Mouse (Mus musculus): ENCODE data around the gene Fam3b. TPM values are rescaled to one million over a fixed set of nuclear protein-coding genes. Genes with fewer than 3 reads are reported as not detected.
A peak's percentile ranks its signal among the peaks of the same experiment; 100 is the strongest.

Fam3b gene
- polyA plus RNA-seq (2014; fragmentation: Nextera tagmentation; extraction: Ambion mirVana) = not detected in 2 replicates

DNA sequence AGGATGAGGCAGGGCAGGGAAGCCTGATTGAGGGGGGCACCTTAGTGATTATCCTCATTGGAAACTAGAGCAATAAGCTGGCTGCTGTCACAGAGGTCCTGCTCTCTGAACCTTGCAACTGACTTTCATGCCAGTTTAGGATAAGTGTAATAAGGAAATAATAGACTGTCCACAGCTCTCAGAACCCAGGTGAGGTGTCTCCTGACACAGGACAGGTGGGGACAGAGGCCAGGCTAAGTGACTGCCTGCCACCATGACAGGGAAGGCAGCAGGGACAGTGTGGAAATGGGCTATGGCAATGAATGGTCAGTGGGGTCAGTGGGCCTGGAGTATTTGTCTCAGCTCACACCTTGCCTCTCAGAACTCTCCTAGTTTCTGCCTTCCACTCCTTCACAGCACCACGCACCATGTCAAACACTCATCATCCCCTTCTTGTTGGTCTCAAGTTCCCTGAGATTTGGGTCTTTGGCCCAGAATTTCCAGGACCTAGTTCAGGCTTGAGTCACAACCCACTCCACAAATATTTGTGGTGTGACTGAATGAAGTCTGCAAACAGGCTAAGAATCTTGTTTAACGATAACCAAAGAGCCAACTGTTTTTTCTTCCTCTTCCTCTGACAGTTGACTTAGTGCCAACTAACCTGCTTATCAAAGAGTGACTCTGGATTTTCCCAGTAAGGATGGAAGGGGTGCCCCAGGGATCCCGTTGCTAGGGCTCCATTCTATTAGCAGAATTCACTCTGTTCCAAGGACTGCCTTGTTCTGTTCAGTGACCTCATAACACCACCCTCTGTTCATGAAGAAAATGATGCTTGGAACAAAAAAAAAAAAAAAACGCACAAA, at the start of gene Fam3b:
Gene Fam3b (minus strand): TSS at position 718 of the 842 bp plus-strand sequence.
- H3K4me2 ChIP-seq (ENCODE audit: low read depth, low read length) = no peak within 1 kb of the TSS
- WGBS = 74% methylated on average over 4 of the region's 4 CpGs
- H3K4me1 ChIP-seq (ENCODE audit: control insufficient read depth, insufficient read depth, low read length) = no peaks in the 10 kb centered on the region
- no peaks in the 10 kb centered on the region for H3K9me3 ChIP-seq (ENCODE audit: control insufficient read depth, low read length)
- H3K27me3 ChIP-seq (ENCODE audit: control insufficient read depth, insufficient read depth, low read length) = no peaks in the 10 kb centered on the region
- no peak within 1 kb of the TSS for H3K27ac ChIP-seq (ENCODE audit: low read depth, low read length)
- no peak within 1 kb of the TSS for H3K4me3 ChIP-seq (ENCODE audit: low read depth, low read length)
- H3K9ac ChIP-seq (replicated peaks; ENCODE audit: low read depth, low read length) = no peak within 1 kb of the TSS
- no peaks in the 10 kb centered on the region for H3K36me3 ChIP-seq (ENCODE audit: control insufficient read depth, insufficient read depth, low read length)
- ATAC-seq (ENCODE audit: low read depth) = no peak

DNA sequence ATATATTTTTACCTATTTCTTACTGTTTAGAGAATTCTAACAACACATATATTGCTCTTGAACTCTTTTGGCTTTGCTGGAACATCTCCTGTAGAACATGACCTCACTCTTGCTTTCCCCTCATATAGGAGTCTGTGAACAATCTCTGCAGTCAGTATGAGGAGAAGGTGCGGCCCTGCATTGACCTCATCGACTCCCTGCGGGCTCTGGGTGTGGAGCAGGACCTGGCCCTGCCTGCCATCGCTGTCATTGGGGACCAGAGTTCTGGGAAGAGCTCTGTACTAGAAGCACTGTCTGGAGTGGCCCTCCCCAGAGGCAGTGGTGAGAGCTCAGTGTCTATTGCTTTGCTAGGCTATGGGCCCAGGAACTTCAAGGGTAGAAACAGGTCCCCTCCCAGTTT, 29.7 kb upstream of the Fam3b start:
- no peak for ATAC-seq (ENCODE audit: low read depth)
- no peak overlapping the region for H3K27ac ChIP-seq (ENCODE audit: low read depth, low read length)
- no peaks in the 10 kb centered on the region for H3K9me3 ChIP-seq (ENCODE audit: control insufficient read depth, low read length)
- no peak overlapping the region for H3K9ac ChIP-seq (replicated peaks; ENCODE audit: low read depth, low read length)
- no peak overlapping the region for H3K4me3 ChIP-seq (ENCODE audit: low read depth, low read length)
- H3K27me3 ChIP-seq (ENCODE audit: control insufficient read depth, insufficient read depth, low read length) = no peaks in the 10 kb centered on the region
- WGBS = 84% methylated on average over 4 of the region's 4 CpGs
- no peaks in the 10 kb centered on the region for H3K4me1 ChIP-seq (ENCODE audit: control insufficient read depth, insufficient read depth, low read length)
- H3K4me2 ChIP-seq (ENCODE audit: low read depth, low read length) = no peak overlapping the region
- H3K36me3 ChIP-seq (ENCODE audit: control insufficient read depth, insufficient read depth, low read length) = no peaks in the 10 kb centered on the region

DNA sequence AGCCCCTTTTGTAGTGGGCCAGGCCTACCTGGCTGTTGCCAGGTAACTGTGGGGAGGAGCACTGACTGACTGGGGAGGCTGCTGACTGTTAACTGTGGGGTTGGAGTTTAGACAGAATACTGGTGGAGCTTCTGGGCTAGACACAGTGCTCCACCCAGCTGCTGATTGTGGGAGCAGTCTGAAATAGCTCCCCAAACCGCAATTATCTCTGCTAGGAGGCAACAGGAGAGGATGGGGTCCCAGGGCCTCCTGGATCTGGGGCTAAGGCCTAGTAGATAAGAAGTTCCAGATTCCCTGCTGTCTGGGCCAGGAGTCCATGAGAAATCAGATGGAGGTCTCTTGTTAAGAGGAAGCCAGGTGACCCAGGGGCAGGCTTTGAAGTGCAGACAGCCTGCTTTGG, 22.2 kb upstream of the Fam3b start:
- H3K4me1 ChIP-seq (ENCODE audit: control insufficient read depth, insufficient read depth, low read length) = no peaks in the 10 kb centered on the region
- no peak overlapping the region for H3K4me2 ChIP-seq (ENCODE audit: low read depth, low read length)
- H3K4me3 ChIP-seq (ENCODE audit: low read depth, low read length) = no peak overlapping the region
- 76% methylated on average over 1 of the region's 1 CpGs for WGBS
- H3K9me3 ChIP-seq (ENCODE audit: control insufficient read depth, low read length) = no peaks in the 10 kb centered on the region
- no peak for ATAC-seq (ENCODE audit: low read depth)
- no peak overlapping the region for H3K27ac ChIP-seq (ENCODE audit: low read depth, low read length)
- H3K27me3 ChIP-seq (ENCODE audit: control insufficient read depth, insufficient read depth, low read length) = no peaks in the 10 kb centered on the region
- no peaks in the 10 kb centered on the region for H3K36me3 ChIP-seq (ENCODE audit: control insufficient read depth, insufficient read depth, low read length)
- no peak overlapping the region for H3K9ac ChIP-seq (replicated peaks; ENCODE audit: low read depth, low read length)

DNA sequence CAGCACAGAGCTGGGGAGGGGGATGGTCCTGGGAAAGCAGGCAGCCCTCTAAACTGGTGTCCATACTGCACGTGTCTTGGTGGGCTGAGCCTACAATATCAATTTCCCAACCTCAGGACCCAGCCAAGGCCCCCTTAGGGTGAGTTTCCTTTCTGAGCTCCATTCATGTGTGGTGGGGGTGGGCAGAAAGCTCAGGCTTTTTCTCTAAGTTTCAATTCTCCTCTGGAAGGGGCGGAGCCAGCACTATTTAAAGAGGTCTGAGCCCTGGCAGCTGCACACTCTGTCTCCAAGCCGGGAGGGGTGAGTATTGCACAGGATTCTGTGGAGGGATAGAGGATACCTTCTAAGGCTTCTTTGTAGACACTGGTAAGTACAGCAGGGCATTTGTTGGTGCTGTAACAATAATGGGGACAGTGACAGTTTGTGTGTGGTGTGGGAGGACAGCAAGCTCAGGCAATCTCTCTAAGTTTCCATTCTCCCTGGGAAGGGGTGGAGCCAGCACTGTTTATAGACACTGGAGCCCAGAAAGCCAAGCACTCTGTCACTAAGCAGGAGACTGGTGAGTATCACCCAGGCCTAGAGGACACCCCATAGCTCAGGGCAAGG, 21.3 kb upstream of the Fam3b start:
- ATAC-seq (ENCODE audit: low read depth) = peak; percentile 80; the same call in 1 of the 2 replicates
- Histone ChIP-seq H3K27me3 (ENCODE audit: control insufficient read depth, insufficient read depth, low read length) (no peaks in the 10 kb centered on the region), H3K4me3 (ENCODE audit: low read depth, low read length) (no peak overlapping the region), H3K27ac (ENCODE audit: low read depth, low read length) (no peak overlapping the region), H3K9me3 (ENCODE audit: control insufficient read depth, low read length) (no peaks in the 10 kb centered on the region), H3K36me3 (ENCODE audit: control insufficient read depth, insufficient read depth, low read length) (no peaks in the 10 kb centered on the region), H3K4me2 (ENCODE audit: low read depth, low read length) (no peak overlapping the region), H3K9ac (replicated peaks; ENCODE audit: low read depth, low read length) (no peak overlapping the region), H3K4me1 (ENCODE audit: control insufficient read depth, insufficient read depth, low read length) (no peaks in the 10 kb centered on the region)
- 6% methylated on average over 3 of the region's 3 CpGs for WGBS

DNA sequence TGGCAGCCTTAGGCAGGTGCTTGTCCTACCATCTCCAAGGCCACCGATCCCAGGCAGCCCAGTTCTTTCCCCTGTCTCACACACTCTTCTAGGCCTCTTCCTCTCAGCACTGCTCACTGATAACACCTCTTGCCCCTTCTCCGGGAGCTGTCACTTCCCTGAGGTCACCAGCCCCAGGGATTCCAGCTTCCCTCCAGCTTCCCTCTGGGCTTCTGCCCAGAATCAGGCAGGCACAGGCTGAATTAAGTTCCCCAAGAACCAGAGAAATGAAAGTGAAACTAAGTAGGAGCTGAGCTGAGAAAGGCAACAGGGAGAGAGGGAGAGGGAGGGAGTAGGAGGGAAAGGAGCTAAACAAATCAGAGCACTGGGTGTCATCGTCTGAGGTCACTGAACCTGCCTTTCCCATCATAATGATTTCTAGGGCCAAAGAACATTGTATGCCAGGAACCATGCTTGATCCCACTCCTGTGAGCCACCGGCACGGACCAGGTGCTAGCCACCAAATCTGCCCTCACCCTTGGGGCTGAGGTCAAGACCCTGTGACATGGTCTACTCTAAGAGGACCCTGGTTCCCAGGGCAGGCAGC, 20.4 kb upstream of the Fam3b start:
- ATAC-seq (ENCODE audit: low read depth) = peak; percentile 54; the same call in 1 of the 2 replicates
- Histone ChIP-seq H3K4me1 (ENCODE audit: control insufficient read depth, insufficient read depth, low read length) (no peaks in the 10 kb centered on the region), H3K27ac (ENCODE audit: low read depth, low read length) (peak overlapping the region; percentile 48), H3K9me3 (ENCODE audit: control insufficient read depth, low read length) (no peaks in the 10 kb centered on the region), H3K9ac (replicated peaks; ENCODE audit: low read depth, low read length) (no peak overlapping the region), H3K27me3 (ENCODE audit: control insufficient read depth, insufficient read depth, low read length) (no peaks in the 10 kb centered on the region), H3K4me3 (ENCODE audit: low read depth, low read length) (no peak overlapping the region), H3K36me3 (ENCODE audit: control insufficient read depth, insufficient read depth, low read length) (no peaks in the 10 kb centered on the region), H3K4me2 (ENCODE audit: low read depth, low read length) (no peak overlapping the region; the same call in 1 of the 2 replicates)
- WGBS = 49% methylated on average over 5 of the region's 5 CpGs

DNA sequence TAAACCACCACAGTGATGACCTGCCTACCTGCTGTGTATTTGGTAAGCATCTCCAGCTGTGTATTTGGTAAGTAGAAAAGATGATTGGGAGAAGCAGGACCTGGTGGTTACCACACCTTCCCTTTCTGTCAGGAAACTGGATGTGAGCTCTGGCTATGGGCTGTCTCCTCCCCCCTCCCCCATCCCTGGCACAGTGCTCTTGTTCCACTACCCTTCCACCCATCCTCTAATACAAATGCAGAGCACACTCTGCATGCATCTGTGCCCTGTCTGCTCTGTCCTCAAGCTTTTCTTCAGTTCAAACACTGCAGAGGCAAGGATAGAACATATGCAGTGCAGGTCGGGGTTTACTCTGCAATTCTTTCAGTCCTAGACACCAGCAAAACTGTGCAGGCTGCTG, 19.8 kb upstream of the Fam3b start:
- Histone ChIP-seq H3K27me3 (ENCODE audit: control insufficient read depth, insufficient read depth, low read length) (no peaks in the 10 kb centered on the region), H3K27ac (ENCODE audit: low read depth, low read length) (peak overlapping the region; percentile 48; the same call in 1 of the 2 replicates), H3K4me2 (ENCODE audit: low read depth, low read length) (no peak overlapping the region), H3K4me3 (ENCODE audit: low read depth, low read length) (no peak overlapping the region), H3K36me3 (ENCODE audit: control insufficient read depth, insufficient read depth, low read length) (no peaks in the 10 kb centered on the region), H3K4me1 (ENCODE audit: control insufficient read depth, insufficient read depth, low read length) (no peaks in the 10 kb centered on the region), H3K9me3 (ENCODE audit: control insufficient read depth, low read length) (no peaks in the 10 kb centered on the region), H3K9ac (replicated peaks; ENCODE audit: low read depth, low read length) (no peak overlapping the region)
- ATAC-seq (ENCODE audit: low read depth) = no peak; the same call in 1 of the 2 replicates
- WGBS = 36% methylated on average over 1 of the region's 1 CpGs

DNA sequence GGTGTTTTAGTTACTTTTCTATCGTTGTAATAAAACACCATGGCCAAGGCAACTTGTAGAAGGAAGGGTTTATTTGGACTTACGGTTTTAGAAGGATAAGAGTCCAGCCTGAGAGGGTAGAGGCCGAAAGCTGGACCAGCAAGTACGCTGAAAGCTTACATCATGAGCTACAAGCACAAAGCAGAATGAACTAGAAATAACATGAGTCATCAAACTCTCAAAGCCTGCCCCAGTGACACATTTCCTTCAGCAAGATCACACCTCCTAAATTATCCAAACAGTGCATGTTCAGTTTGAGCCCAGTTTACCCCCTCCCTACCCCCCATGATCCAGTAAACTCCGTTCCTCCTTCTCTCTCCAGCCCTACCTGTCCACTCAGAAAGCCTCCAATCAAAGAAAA, 19.1 kb upstream of the Fam3b start:
- no peaks in the 10 kb centered on the region for H3K4me1 ChIP-seq (ENCODE audit: control insufficient read depth, insufficient read depth, low read length)
- ATAC-seq (ENCODE audit: low read depth) = no peak
- no peaks in the 10 kb centered on the region for H3K36me3 ChIP-seq (ENCODE audit: control insufficient read depth, insufficient read depth, low read length)
- no peak overlapping the region for H3K4me3 ChIP-seq (ENCODE audit: low read depth, low read length)
- 93% methylated on average over 5 of the region's 5 CpGs for WGBS
- H3K9me3 ChIP-seq (ENCODE audit: control insufficient read depth, low read length) = no peaks in the 10 kb centered on the region
- no peak overlapping the region for H3K27ac ChIP-seq (ENCODE audit: low read depth, low read length)
- no peak overlapping the region for H3K9ac ChIP-seq (replicated peaks; ENCODE audit: low read depth, low read length)
- no peak overlapping the region for H3K4me2 ChIP-seq (ENCODE audit: low read depth, low read length)
- H3K27me3 ChIP-seq (ENCODE audit: control insufficient read depth, insufficient read depth, low read length) = no peaks in the 10 kb centered on the region

DNA sequence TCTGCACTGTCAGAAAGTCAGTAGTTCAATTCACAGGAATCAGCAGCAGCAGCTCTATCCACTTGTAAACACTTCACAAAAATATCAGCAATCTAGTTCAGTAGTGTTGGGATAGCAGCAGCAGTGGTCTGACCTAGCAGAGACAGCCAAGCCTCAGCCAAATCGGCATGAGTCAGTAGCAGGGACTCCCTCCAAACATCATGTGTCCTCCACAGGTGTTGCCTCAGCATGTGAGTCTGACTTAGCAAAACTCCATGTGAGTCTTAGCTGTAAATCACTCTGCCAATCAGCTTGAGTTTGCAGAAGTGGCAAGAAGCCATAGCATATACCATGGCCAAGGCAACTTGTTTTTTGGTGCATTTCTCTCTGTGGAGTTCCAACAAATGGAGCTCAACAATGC, 18.5 kb upstream of the Fam3b start:
- no peaks in the 10 kb centered on the region for H3K9me3 ChIP-seq (ENCODE audit: control insufficient read depth, low read length)
- H3K4me2 ChIP-seq (ENCODE audit: low read depth, low read length) = no peak overlapping the region
- WGBS = 81% methylated on average over 1 of the region's 1 CpGs
- no peaks in the 10 kb centered on the region for H3K27me3 ChIP-seq (ENCODE audit: control insufficient read depth, insufficient read depth, low read length)
- H3K9ac ChIP-seq (replicated peaks; ENCODE audit: low read depth, low read length) = no peak overlapping the region
- no peak for ATAC-seq (ENCODE audit: low read depth)
- H3K36me3 ChIP-seq (ENCODE audit: control insufficient read depth, insufficient read depth, low read length) = no peaks in the 10 kb centered on the region
- no peak overlapping the region for H3K27ac ChIP-seq (ENCODE audit: low read depth, low read length)
- no peaks in the 10 kb centered on the region for H3K4me1 ChIP-seq (ENCODE audit: control insufficient read depth, insufficient read depth, low read length)
- no peak overlapping the region for H3K4me3 ChIP-seq (ENCODE audit: low read depth, low read length)

DNA sequence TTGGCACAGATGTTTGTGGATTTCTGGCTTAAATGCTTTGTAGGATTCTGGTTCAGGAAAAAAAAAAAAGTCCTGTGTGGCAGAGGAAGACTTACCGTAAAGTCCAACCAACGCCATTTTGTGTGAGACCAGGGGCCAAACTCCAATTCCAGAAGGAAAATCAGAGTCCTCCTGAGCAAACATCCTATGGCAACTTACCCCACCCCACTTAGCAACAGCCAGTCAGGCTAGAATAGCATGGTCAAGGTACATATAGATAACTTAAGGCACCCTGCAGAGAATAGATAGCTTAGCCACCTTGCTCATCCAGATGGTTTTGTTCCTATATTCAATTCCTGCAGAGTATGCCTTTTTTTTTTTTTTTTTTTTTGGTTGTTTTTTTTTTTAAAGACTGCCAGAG, 14.6 kb upstream of the Fam3b start:
- H3K27me3 ChIP-seq (ENCODE audit: control insufficient read depth, insufficient read depth, low read length) = no peaks in the 10 kb centered on the region
- H3K9ac ChIP-seq (replicated peaks; ENCODE audit: low read depth, low read length) = no peak overlapping the region
- 89% methylated on average over 2 of the region's 2 CpGs for WGBS
- no peak overlapping the region for H3K4me3 ChIP-seq (ENCODE audit: low read depth, low read length)
- H3K4me1 ChIP-seq (ENCODE audit: control insufficient read depth, insufficient read depth, low read length) = no peaks in the 10 kb centered on the region
- ATAC-seq (ENCODE audit: low read depth) = no peak
- no peaks in the 10 kb centered on the region for H3K36me3 ChIP-seq (ENCODE audit: control insufficient read depth, insufficient read depth, low read length)
- H3K4me2 ChIP-seq (ENCODE audit: low read depth, low read length) = no peak overlapping the region
- H3K9me3 ChIP-seq (ENCODE audit: control insufficient read depth, low read length) = no peaks in the 10 kb centered on the region
- H3K27ac ChIP-seq (ENCODE audit: low read depth, low read length) = no peak overlapping the region
